Mouse (Mus musculus) midbrain, embryonic 14.5 days (tissue): ENCODE results near the gene Carns1. TPM values are rescaled to one million over a fixed set of nuclear protein-coding genes. Genes with fewer than 3 reads are reported as not detected.
A peak's percentile ranks its signal among the peaks of the same experiment; 100 is the strongest.

ENCODE experiments used
- ATAC-seq: fragments of 200-750 bp; cut with Nextera tagmentation; 2 replicates; pipeline ENCODE4 v1.8.0; 2017; ENCODE audit warnings: moderate number of reproducible peaks, moderate library complexity; ENCODE audit not compliant: low FRiP score, low TSS enrichment
- DNase-seq: peaks from one replicate; pipeline ENCODE4 v3.0.0-alpha.2; 2015
- H3K27ac ChIP-seq: fragments of 300-500 bp; sonication (generic); replicated peaks from 2 replicates; pipeline ENCODE4 v1.5.1; 2014; ENCODE audit warnings: mild to moderate bottlenecking, low read depth, low read length, moderate library complexity
- H3K27me3 ChIP-seq: fragments of 300-500 bp; sonication (generic); 2 replicates; pipeline ENCODE4 v1.6.1; 2014; ENCODE audit warnings: low read length, control low read depth, mixed read lengths; ENCODE audit not compliant: control insufficient read depth, insufficient read depth
- H3K36me3 ChIP-seq: fragments of 300-500 bp; sonication (generic); 2 replicates; pipeline ENCODE4 v1.6.1; 2014; ENCODE audit warnings: low read length, control low read depth; ENCODE audit not compliant: control insufficient read depth, insufficient read depth
- H3K4me1 ChIP-seq: fragments of 300-500 bp; sonication (generic); 2 replicates; pipeline ENCODE4 v1.6.1; 2014; ENCODE audit warnings: mild to moderate bottlenecking, antibody characterized with exemption, low read length, control low read depth; ENCODE audit not compliant: control insufficient read depth, insufficient read depth
- H3K4me2 ChIP-seq: fragments of 300-500 bp; sonication (generic); 2 replicates; pipeline ENCODE4 v1.6.1; 2014; ENCODE audit warnings: mild to moderate bottlenecking, low read length, moderate library complexity
- H3K4me3 ChIP-seq: fragments of 300-500 bp; sonication (generic); replicated peaks from 2 replicates; pipeline ENCODE4 v1.5.1; 2014; ENCODE audit warnings: low read depth, low read length
- H3K9ac ChIP-seq: fragments of 300-500 bp; sonication (generic); replicated peaks from 2 replicates; pipeline ENCODE4 v1.6.1; 2014; ENCODE audit warnings: mild to moderate bottlenecking, low read length, moderate library complexity
- H3K9me3 ChIP-seq: fragments of 300-500 bp; sonication (generic); 2 replicates; pipeline ENCODE4 v1.6.1; 2016; ENCODE audit warnings: low read length, control low read depth, mixed read lengths; ENCODE audit not compliant: control insufficient read depth
- WGBS: fragments of 180-500 bp; shearing (Covaris S2); extraction: QIAGEN DNeasy Blood & Tissue Kit; methylation state at CpG from one replicate; pipeline ENCODE4 v1.1.7; 2014; 5-methylcytosine and 5-hydroxymethylcytosine counted together
- polyA plus RNA-seq: library from polyadenylated mRNA; unstranded; fragments of >200 nt; fragmentation: Nextera tagmentation; extraction: Ambion mirVana; gene quantifications from 2 replicates; pipeline ENCODE4 v1.2.1, GENCODE M21; 2014

Gene Carns1
- polyA plus RNA-seq, 1 experiment from 2014 or later, result 6.0 TPM

DNA sequence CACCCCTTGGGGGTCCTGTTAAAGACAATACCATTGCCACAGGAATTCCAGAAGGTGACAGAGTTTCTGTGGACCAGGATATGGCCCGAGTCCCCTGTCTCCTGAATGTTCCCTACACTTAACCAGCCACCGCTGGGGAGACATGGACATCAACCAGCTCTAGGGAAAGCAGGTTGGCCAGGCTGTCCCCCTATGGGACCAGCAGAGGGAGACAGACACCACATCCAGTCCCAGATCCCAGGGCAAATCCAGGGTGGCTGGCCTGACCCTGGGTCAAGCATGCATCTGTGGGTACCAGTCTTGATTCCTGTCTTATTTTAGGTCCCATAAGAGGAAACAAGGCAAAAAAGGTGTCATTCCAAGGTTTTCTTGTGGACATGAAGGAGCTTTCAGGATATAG is 31.7 kb upstream of the Carns1 start:
- Histone ChIP-seq H3K27me3 (0 out of 2 replicates have a peak, but pooled peaks cover 2% of the 10 kb centered on the region), H3K36me3 (no peaks in the 10 kb centered on the region), H3K4me1 (peaks cover 6% of the 10 kb centered on the region), H3K4me2 (no peak overlapping the region), H3K27ac (no peak overlapping the region), H3K4me3 (no peak overlapping the region), H3K9me3 (no peaks in the 10 kb centered on the region), H3K9ac (no peak overlapping the region)
- peak; percentile 76 for DNase-seq
- ATAC-seq, result no peak
- 0% methylated on average over 2 of the region's 2 CpGs for WGBS

DNA sequence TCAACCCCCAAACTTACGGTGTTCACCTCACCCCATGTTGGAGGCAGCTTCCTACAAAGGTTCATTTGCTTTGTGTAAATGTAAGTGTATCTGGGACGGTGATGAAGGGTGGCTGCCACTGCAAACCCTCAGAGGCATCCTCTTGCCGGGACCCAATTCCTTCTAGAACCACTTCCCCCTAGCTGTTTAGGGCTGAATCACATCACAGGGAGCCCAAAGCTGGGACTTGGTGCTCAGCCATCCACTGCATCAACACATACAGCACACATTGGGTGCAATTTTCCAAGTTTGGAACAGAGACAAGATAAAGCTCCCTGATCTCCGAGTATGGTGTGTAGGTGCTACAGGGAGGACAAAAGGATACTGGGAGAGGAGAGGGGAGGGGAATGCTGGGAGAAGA is 29.6 kb upstream of the Carns1 start:
- Histone ChIP-seq H3K36me3 (no peaks in the 10 kb centered on the region), H3K9ac (no peak overlapping the region), H3K27me3 (no peaks in the 10 kb centered on the region), H3K4me3 (no peak overlapping the region), H3K4me2 (no peak overlapping the region), H3K27ac (no peak overlapping the region), H3K4me1 (peaks cover 19% of the 10 kb centered on the region), H3K9me3 (no peaks in the 10 kb centered on the region)
- no peak for ATAC-seq
- no peak for DNase-seq
- WGBS, result 52% methylated on average over 4 of the region's 4 CpGs

DNA sequence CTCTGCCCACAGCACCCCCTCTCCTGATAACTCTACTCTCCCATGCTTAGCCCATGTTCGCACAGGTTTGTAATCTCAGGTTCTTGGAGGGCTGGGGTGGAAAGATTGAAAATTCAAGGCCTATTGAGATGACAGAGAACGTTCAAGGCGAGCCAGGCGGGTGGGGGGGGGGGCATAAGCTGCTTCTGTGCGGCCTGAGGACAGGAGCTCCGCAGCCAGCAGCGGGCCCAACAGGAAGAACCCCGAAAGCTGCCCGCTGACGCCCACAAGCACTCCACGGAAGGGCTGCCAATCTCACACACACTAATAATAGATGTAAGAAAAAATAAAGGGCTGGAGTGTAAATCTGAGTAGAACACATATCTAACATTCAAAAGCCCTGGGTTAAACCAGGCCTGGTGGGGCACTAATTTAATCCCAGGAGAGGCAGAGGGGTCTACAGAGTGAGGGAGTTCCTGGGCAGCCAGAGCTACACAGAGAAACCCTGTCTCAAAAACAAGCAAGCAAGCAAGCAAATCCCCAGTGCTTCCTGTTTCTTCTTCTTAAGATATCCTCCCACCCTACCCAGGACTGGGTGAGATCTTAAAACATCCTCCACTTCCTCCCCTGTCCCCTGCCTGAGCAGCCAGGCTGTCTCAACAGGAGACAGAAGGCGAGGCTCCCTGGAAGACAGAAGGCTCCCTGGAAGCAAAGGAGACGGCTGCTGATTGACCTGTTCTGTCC is 28.5 kb upstream of the Carns1 start:
- Histone ChIP-seq H3K4me3 (no peak overlapping the region), H3K4me1 (peaks cover 19% of the 10 kb centered on the region), H3K36me3 (0 out of 2 replicates have a peak, but pooled peaks cover under 1% of the 10 kb centered on the region), H3K9ac (no peak overlapping the region), H3K9me3 (no peaks in the 10 kb centered on the region), H3K27me3 (no peaks in the 10 kb centered on the region), H3K27ac (no peak overlapping the region), H3K4me2 (no peak overlapping the region)
- DNase-seq (no peak), ATAC-seq (no peak)
- 63% methylated on average over 13 of the region's 13 CpGs for WGBS

DNA sequence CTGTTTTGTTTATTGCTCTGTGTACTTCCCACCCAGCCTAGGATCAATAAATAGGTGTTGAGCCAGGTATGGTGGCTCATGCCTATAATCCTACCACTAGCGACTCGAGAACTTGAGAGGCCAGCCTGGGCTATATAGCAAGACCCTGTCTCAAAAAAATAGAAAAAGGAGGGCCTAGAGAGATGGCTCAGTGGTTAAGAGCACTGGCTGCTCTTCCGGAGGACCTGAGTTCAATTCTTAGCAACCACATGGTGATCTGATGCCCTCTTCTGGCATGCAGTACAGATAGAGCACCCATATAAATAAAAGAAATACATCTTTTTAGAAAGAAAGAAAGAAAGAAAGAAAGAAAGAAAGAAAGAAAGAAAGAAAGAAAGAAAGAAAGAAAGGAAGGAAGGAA is 27.9 kb upstream of the Carns1 start:
- ATAC-seq, result no peak

DNA sequence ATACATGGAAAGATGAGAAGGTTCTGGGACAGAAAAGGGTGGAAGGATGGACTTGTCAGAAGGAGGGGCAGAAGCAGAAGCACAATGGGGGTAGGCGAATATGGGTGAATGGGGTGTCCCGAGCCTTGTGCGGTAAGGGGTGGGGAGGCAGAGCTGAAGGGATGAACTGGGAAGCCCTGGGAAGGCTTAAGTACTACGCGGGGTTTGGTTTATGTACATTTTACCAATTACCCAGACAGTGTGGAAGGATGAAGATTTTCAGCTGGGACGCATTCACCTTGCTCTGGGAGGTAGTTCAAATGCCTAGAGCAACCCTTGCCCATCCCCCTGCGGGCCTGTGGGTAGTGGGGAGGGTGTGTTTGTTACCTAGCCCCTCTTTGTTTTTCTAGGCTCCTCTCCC is 26.9 kb upstream of the Carns1 start:
- no peaks in the 10 kb centered on the region for H3K9me3 ChIP-seq
- DNase-seq (no peak), ATAC-seq (no peak)
- H3K4me3 ChIP-seq, result peak overlapping the region; percentile 57
- peak overlapping the region; percentile 87 for H3K4me2 ChIP-seq
- peaks cover 19% of the 10 kb centered on the region for H3K4me1 ChIP-seq
- H3K9ac ChIP-seq, result peak overlapping the region; percentile 66
- H3K27me3 ChIP-seq, result no peaks in the 10 kb centered on the region
- WGBS, result 33% methylated on average over 7 of the region's 7 CpGs
- H3K36me3 ChIP-seq, result peaks cover 9% of the 10 kb centered on the region
- no peak overlapping the region for H3K27ac ChIP-seq

More for the DNA sequence above, 27.9 kb upstream of the Carns1 start:
- Histone ChIP-seq H3K9ac (no peak overlapping the region), H3K36me3 (0 out of 2 replicates have a peak, but pooled peaks cover 4% of the 10 kb centered on the region), H3K4me3 (no peak overlapping the region), H3K9me3 (no peaks in the 10 kb centered on the region), H3K27ac (no peak overlapping the region), H3K27me3 (no peaks in the 10 kb centered on the region), H3K4me2 (no peak overlapping the region), H3K4me1 (peaks cover 19% of the 10 kb centered on the region)
- WGBS, result 73% methylated on average over 3 of the region's 3 CpGs
- no peak for DNase-seq

DNA sequence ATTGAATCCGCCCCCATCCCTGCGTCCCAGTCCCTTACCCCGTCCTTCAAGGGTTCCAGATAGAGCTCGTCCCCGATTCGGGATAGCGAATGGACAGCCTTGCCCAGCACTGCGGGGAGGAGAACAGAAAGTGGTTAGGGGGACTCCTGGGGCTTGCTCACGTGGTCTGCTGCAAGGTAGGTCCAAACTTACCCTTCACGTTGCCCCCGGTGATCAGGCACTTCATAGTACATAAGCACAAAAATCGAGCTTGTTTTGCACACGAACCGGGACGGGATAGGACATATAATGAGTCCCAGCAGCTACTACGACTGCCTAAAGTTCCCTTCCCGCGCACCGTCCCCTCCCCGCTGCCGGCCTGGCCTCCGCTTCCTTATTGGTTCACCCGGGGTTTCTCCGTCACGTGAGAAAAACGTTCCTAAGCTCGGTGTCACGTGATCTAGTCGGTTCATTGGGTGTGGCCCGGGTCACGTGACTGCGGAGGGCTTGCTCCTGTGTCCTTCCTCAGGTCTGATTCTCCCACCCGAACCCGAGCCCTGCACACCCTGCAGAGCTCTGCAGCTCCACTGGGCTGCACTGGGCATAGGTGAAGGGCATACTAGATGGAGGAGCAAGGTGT is 26.1 kb upstream of the Carns1 start, which contains the start of gene Rad9a:
Gene Rad9a (minus strand): TSS at position 372 of the 619 bp plus-strand sequence.
- Histone ChIP-seq H3K4me3 (peak within 1 kb of the TSS; percentile 57), H3K9me3 (no peaks in the 10 kb centered on the region), H3K9ac (peak within 1 kb of the TSS; percentile 66), H3K4me2 (peak within 1 kb of the TSS; percentile 87), H3K36me3 (peaks cover 16% of the 10 kb centered on the region), H3K27me3 (no peaks in the 10 kb centered on the region), H3K27ac (no peak within 1 kb of the TSS; the same call in 1 of the 2 replicates), H3K4me1 (peaks cover 19% of the 10 kb centered on the region)
- ATAC-seq (peak; percentile 87), DNase-seq (peak; percentile 98)
- WGBS, result 0% methylated on average over 34 of the region's 34 CpGs

DNA sequence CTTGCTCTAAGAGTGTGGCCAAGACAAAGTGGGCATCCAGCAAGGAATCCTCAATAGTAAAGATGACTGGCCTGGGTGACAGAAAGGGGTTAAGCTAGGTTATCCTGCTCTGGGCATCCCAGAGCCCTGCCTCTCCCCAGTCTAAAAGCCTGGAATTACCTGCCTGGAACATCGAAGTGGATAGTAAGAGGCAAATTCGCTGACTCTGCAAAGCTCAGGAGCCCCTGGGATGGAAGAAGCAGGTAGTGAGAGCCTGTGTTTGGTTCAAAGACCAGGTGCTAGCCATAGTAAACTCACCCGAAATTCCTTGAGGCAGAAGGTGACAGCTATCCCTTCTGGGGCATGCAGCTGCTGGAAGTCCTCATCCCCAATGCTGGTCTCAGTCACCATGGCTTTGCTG is 21.9 kb upstream of the Carns1 start:
- DNase-seq (no peak), ATAC-seq (no peak)
- H3K36me3 ChIP-seq, result peaks cover 50% of the 10 kb centered on the region
- H3K4me1 ChIP-seq, result peaks cover 26% of the 10 kb centered on the region
- H3K9ac ChIP-seq, result no peak overlapping the region
- WGBS, result 74% methylated on average over 3 of the region's 3 CpGs
- no peak overlapping the region for H3K27ac ChIP-seq
- no peaks in the 10 kb centered on the region for H3K9me3 ChIP-seq
- H3K4me2 ChIP-seq, result no peak overlapping the region
- H3K4me3 ChIP-seq, result no peak overlapping the region
- no peaks in the 10 kb centered on the region for H3K27me3 ChIP-seq

DNA sequence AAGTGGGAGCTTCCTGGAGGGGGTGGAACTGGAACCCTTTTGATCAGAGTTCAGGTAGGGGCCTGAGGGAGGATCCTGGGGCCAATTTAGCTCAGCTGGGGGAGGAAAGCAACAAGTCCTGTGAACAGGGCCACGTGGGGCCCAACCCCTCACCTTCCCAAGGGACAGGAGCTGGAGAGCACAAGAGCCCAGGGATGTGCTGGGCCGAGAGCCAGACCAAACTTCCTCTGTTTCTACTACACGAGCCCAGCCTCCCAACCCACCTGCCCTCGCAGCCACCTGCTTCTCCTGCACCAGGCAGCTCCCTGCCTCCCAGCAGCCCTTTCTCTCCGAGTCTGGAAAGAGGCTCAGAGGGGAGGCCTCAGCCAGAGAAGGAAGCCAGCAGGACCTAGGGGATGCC is 21.3 kb upstream of the Carns1 start:
- peaks cover 22% of the 10 kb centered on the region for H3K4me1 ChIP-seq
- no peak overlapping the region for H3K4me2 ChIP-seq
- no peak for DNase-seq
- no peak overlapping the region for H3K4me3 ChIP-seq
- H3K27ac ChIP-seq, result no peak overlapping the region
- no peaks in the 10 kb centered on the region for H3K9me3 ChIP-seq
- no peak for ATAC-seq
- no peaks in the 10 kb centered on the region for H3K27me3 ChIP-seq
- H3K36me3 ChIP-seq, result peaks cover 50% of the 10 kb centered on the region
- WGBS, result 69% methylated on average over 5 of the region's 5 CpGs
- H3K9ac ChIP-seq, result no peak overlapping the region

DNA sequence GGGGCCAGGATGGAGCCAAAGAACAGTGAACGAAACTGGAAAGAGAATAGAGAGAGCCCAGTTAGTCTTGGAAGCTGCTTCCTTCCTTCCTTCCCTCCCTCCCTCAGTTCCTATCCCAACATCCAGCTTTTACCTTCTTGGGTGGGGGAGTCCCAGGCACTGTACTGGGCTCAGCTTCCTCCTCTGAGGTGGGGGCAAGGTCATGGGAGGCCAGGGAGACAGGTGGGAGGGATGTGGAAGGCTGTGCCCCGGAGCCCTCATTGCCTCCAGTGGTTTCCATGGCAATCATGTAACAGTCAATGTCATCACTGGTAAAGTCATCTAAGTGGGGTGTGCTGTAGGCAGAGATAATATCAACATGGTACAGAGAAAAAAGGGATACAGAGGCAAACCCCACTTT is 20.8 kb upstream of the Carns1 start:
- Histone ChIP-seq H3K4me3 (no peak overlapping the region), H3K4me1 (peaks cover 20% of the 10 kb centered on the region), H3K27me3 (no peaks in the 10 kb centered on the region), H3K27ac (no peak overlapping the region), H3K9ac (no peak overlapping the region), H3K9me3 (no peaks in the 10 kb centered on the region), H3K4me2 (no peak overlapping the region), H3K36me3 (peaks cover 50% of the 10 kb centered on the region)
- DNase-seq (no peak), ATAC-seq (no peak)
- 66% methylated on average over 2 of the region's 2 CpGs for WGBS
